Mouse (Mus musculus): ENCODE results near the gene Golgb1. TPM values are rescaled to one million over a fixed set of nuclear protein-coding genes. Genes with fewer than 3 reads are reported as not detected.

Golgb1 gene
- total RNA-seq, 1 experiment, result 52.6 TPM

DNA sequence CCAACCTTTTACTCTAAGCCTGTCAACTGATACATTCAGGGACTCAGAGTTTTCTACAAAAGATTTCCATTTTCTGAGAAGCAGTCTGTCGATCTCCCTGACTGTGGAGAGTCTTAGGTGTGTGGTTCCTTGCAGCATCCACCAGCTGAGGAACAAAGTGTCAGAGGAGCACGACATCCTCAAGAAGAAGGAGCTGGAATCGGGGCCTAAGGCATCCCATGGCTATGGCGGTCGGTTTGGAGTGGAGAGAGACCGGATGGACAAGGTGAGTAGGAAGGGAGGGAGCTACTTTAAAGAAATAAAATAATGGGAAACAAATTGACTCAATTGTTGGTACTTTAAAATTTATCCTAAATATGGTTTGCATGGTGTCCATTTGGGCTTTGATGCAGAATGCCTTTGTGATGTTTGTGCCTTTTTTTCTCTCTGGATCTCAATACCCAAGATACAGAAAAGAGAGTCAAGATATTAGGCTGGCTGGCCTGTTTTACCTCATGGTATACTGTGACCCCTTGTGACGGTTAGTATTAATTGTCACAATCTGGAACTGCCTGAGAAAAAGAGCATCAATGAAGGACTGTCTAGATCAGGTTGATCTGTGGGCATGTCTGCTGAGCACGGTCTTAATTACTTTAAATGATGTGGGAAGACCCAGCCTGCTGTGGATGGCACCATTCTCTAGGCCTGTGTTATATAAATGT, 71.7 kb downstream of the Golgb1 start:
- Histone ChIP-seq H3K9ac (ENCODE audit: insufficient read depth, low read depth, low read length, poor library complexity, severe bottlenecking) (no peak overlapping the region), H3K4me3 (ENCODE audit: insufficient read depth in 1 of 2, low read depth in 1 of 2, low read length in 2 of 2, poor library complexity in 1 of 2, severe bottlenecking in 1 of 2) (no peak overlapping the region), H3K27ac (ENCODE audit: insufficient read depth, low read depth, low read length, poor library complexity, severe bottlenecking) (no peak overlapping the region), H3K9me3 (ENCODE audit: control insufficient read depth, insufficient read depth, low read depth, low read length) (no peaks in the 10 kb centered on the region), H3K4me1 (ENCODE audit: control insufficient read depth in 2 of 2, insufficient read depth in 2 of 2, low read length in 2 of 2, poor library complexity in 1 of 2) (peaks cover 1 to 2% of the 10 kb centered on the region in 2 experiments; a peak in 1 of 4 replicates), H3K36me3 (ENCODE audit: control insufficient read depth, insufficient read depth, low read length, poor library complexity, severe bottlenecking) (no peaks in the 10 kb centered on the region)
- no peak for TF ChIP-seq MAFK (IDR thresholded peaks at IDR 0.05; ENCODE audit: insufficient read depth, low read depth, low read length)
- no peak for TF ChIP-seq HCFC1 (IDR thresholded peaks at IDR 0.05; ENCODE audit: borderline replicate concordance, insufficient read depth, low read length)
- TF ChIP-seq ZNF384 (IDR thresholded peaks at IDR 0.05; ENCODE audit: low read depth, low read length), result no peak
- TF ChIP-seq CHD2 (IDR thresholded peaks at IDR 0.05; ENCODE audit: low read depth, low read length), result no peak
- no peak for TF ChIP-seq ZC3H11A (IDR thresholded peaks at IDR 0.05; ENCODE audit: borderline replicate concordance, low read depth, low read length)
- no peak for DNase-seq (ENCODE audit: low read depth, low spot score)
- in situ Hi-C loops (cut with MboI; ENCODE audit: low sequenced_read_pairs in 2 of 2, unreplicated experiment in 2 of 2), result no loop called here

DNA sequence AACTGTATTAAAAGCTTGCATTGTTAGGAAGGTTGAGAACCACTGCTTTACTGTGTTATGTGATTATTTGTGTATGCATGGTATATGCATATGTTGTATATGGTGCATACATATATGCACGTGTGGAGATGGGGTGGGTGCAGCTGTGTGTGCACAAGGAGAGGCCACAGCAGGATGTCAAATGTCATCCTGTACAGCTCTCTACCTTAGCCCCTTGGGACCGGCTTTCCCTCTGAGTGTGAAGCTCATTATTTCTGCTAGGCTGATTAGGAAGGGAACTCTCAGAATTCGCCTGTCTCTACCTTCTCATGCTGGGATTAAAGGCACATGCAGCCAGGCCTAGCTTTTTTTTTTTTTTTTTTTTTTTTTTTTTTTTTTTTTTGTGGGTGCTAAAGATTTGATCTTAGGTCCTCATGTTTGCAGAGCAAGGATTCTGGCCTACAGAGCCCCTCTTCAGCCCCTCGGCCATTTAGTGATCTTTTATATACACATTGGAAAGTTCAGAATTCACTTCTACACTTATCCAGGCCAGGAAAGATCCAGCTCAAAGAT, 72.8 kb downstream of the Golgb1 start:
- no peak for DNase-seq (ENCODE audit: low read depth, low spot score)
- TF ChIP-seq ZC3H11A (IDR thresholded peaks at IDR 0.05; ENCODE audit: borderline replicate concordance, low read depth, low read length) (no peak), HCFC1 (IDR thresholded peaks at IDR 0.05; ENCODE audit: borderline replicate concordance, insufficient read depth, low read length) (no peak), MAFK (IDR thresholded peaks at IDR 0.05; ENCODE audit: insufficient read depth, low read depth, low read length) (no peak)
- H3K36me3 ChIP-seq (ENCODE audit: control insufficient read depth, insufficient read depth, low read length, poor library complexity, severe bottlenecking), result no peaks in the 10 kb centered on the region
- no peak overlapping the region for H3K9ac ChIP-seq (ENCODE audit: insufficient read depth, low read depth, low read length, poor library complexity, severe bottlenecking)
- no peak overlapping the region for H3K4me3 ChIP-seq (ENCODE audit: insufficient read depth in 1 of 2, low read depth in 1 of 2, low read length in 2 of 2, poor library complexity in 1 of 2, severe bottlenecking in 1 of 2)
- in situ Hi-C loops (cut with MboI; ENCODE audit: low sequenced_read_pairs in 2 of 2, unreplicated experiment in 2 of 2), result no loop called here
- peaks cover 1 to 2% of the 10 kb centered on the region in 2 experiments; a peak in 1 of 4 replicates for H3K4me1 ChIP-seq (ENCODE audit: control insufficient read depth in 2 of 2, insufficient read depth in 2 of 2, low read length in 2 of 2, poor library complexity in 1 of 2)
- H3K9me3 ChIP-seq (ENCODE audit: control insufficient read depth, insufficient read depth, low read depth, low read length), result no peaks in the 10 kb centered on the region
- 0 out of 2 replicates have a peak overlapping the region, but pooled peaks have one; percentile 28 for H3K27ac ChIP-seq (ENCODE audit: insufficient read depth, low read depth, low read length, poor library complexity, severe bottlenecking)

DNA sequence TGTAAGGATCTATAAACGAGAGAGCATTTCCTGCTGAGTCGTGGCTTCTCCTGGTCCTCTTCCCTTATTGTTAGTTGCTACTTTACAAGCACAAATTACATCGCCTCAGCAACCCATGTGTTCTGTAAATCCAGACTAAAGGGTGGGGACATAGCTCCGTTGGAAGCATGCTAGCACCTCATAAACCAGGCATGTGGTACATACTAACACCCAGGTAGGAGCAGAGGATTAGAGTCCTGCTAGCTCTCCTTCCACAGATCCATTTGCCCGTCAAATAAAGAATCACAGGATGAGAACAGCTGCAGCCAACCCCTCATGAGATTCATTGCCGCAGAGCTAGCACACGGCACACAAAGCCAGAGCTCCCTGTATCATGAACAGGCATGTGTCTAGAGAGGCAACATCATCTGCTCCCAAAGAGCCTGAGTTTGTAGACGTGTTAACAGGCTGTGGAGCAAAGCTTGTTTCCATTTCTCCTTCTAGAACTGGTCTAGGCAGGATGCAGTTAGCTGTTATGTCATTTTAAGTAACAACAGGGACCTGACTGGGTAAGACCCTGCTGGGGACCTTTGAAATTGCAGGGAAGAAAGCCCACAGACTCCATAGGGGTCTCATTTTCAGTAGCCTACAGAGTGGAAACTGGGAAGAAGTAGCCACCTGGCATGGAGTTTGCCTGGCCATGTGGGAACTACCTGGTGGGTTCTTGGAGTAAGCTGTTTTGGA, 74.8 kb downstream of the Golgb1 start:
- Histone ChIP-seq H3K36me3 (ENCODE audit: control insufficient read depth, insufficient read depth, low read length, poor library complexity, severe bottlenecking) (no peaks in the 10 kb centered on the region), H3K27ac (ENCODE audit: insufficient read depth, low read depth, low read length, poor library complexity, severe bottlenecking) (no peak overlapping the region), H3K4me3 (ENCODE audit: insufficient read depth in 1 of 2, low read depth in 1 of 2, low read length in 2 of 2, poor library complexity in 1 of 2, severe bottlenecking in 1 of 2) (no peak overlapping the region), H3K9ac (ENCODE audit: insufficient read depth, low read depth, low read length, poor library complexity, severe bottlenecking) (no peak overlapping the region), H3K9me3 (ENCODE audit: control insufficient read depth, insufficient read depth, low read depth, low read length) (no peaks in the 10 kb centered on the region), H3K4me1 (ENCODE audit: control insufficient read depth in 2 of 2, insufficient read depth in 2 of 2, low read length in 2 of 2, poor library complexity in 1 of 2) (peaks cover 1 to 2% of the 10 kb centered on the region in 2 experiments; a peak in 1 of 4 replicates)
- in situ Hi-C loops (cut with MboI; ENCODE audit: low sequenced_read_pairs in 2 of 2, unreplicated experiment in 2 of 2), result no loop called here
- no peak for DNase-seq (ENCODE audit: low read depth, low spot score)
- no peak for TF ChIP-seq ZNF384 (IDR thresholded peaks at IDR 0.05; ENCODE audit: low read depth, low read length)
- no peak for TF ChIP-seq MAFK (IDR thresholded peaks at IDR 0.05; ENCODE audit: insufficient read depth, low read depth, low read length)
- TF ChIP-seq CHD2 (IDR thresholded peaks at IDR 0.05; ENCODE audit: low read depth, low read length), result no peak
- no peak for TF ChIP-seq HCFC1 (IDR thresholded peaks at IDR 0.05; ENCODE audit: borderline replicate concordance, insufficient read depth, low read length)
- no peak for TF ChIP-seq ZC3H11A (IDR thresholded peaks at IDR 0.05; ENCODE audit: borderline replicate concordance, low read depth, low read length)

DNA sequence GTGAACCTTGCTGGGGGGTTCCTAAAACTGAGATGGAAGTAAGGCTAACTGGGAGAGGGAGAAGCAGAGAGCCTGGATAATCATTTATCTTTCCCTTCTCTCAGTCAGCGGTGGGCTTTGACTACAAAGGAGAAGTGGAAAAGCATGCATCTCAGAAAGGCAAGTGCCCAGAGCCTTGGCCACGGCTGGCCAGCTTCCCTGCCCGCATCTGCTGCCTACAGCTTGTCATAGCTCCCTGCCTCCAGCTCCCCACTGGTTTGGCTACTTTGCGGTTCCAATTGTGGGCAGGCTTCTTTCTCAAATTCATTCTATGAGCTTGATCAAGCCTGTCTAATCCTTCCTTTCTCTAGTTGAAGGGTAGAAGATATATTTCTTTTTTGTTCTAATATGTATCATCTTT, 76.1 kb downstream of the Golgb1 start:
- no peak overlapping the region for H3K4me3 ChIP-seq (ENCODE audit: insufficient read depth in 1 of 2, low read depth in 1 of 2, low read length in 2 of 2, poor library complexity in 1 of 2, severe bottlenecking in 1 of 2)
- H3K9ac ChIP-seq (ENCODE audit: insufficient read depth, low read depth, low read length, poor library complexity, severe bottlenecking), result no peak overlapping the region
- no peaks in the 10 kb centered on the region for H3K9me3 ChIP-seq (ENCODE audit: control insufficient read depth, insufficient read depth, low read depth, low read length)
- no peaks in the 10 kb centered on the region for H3K4me1 ChIP-seq (ENCODE audit: control insufficient read depth in 2 of 2, insufficient read depth in 2 of 2, low read length in 2 of 2, poor library complexity in 1 of 2)
- DNase-seq (ENCODE audit: low read depth, low spot score), result no peak
- in situ Hi-C loops (cut with MboI; ENCODE audit: low sequenced_read_pairs in 2 of 2, unreplicated experiment in 2 of 2), result no loop called here
- no peak overlapping the region for H3K27ac ChIP-seq (ENCODE audit: insufficient read depth, low read depth, low read length, poor library complexity, severe bottlenecking)
- no peaks in the 10 kb centered on the region for H3K36me3 ChIP-seq (ENCODE audit: control insufficient read depth, insufficient read depth, low read length, poor library complexity, severe bottlenecking)
- TF ChIP-seq ZNF384 (IDR thresholded peaks at IDR 0.05; ENCODE audit: low read depth, low read length) (no peak), HCFC1 (IDR thresholded peaks at IDR 0.05; ENCODE audit: borderline replicate concordance, insufficient read depth, low read length) (no peak), ZC3H11A (IDR thresholded peaks at IDR 0.05; ENCODE audit: borderline replicate concordance, low read depth, low read length) (no peak), MAFK (IDR thresholded peaks at IDR 0.05; ENCODE audit: insufficient read depth, low read depth, low read length) (no peak)
